Mouse (Mus musculus): ENCODE measurements around the gene Ggt6.

- TF ChIP-seq CTCF (IDR thresholded peaks at IDR 0.05; ENCODE audit: control insufficient read depth, insufficient read depth, insufficient read length) = no peak
- TF ChIP-seq MYOG (IDR thresholded peaks at IDR 0.05; ENCODE audit: control insufficient read depth, extremely low read depth, insufficient read length) = no peak
- TF ChIP-seq MYOD1 (IDR thresholded peaks at IDR 0.05; ENCODE audit: control insufficient read depth, insufficient read length, low read depth) = no peak
- no peak for TF ChIP-seq MAX (IDR thresholded peaks at IDR 0.05)
- TF ChIP-seq USF1 (IDR thresholded peaks at IDR 0.05; ENCODE audit: low read depth) = no peak
Measured at GRCm38 (mm10) chr11:72468525-72468924, 33.2 kb downstream of the Ggt6 start.

Data from C2C12 (cell line).